Mouse (Mus musculus): ENCODE measurements at regions not wholly inside any gene's neighbourhood (a gene's known extent, or its start where the extent isn't known, plus 50 kb on each side); places are given as distances from the start of the nearest gene placed in this dataset.
"Not testable (repeated sequence)": the region's sequence is repeated elsewhere in the genome, so short reads cannot be mapped to it uniquely, and the experiment has no call there.

GRCm38 (mm10) chr1:161649387-161649786 lies 138.9 kb downstream of the Fasl start:
- no peak for ATAC-seq (replicated peaks; ENCODE audit: low FRiP score, poor library complexity, severe bottlenecking)

- ATAC-seq (replicated peaks; ENCODE audit: low FRiP score, poor library complexity, severe bottlenecking): no peak
Measured at GRCm38 (mm10) chr1:161632098-161632497, 137.6 kb downstream of the Tnfsf18 start.

- ATAC-seq (replicated peaks; ENCODE audit: low FRiP score, poor library complexity, severe bottlenecking): no peak
Measured at GRCm38 (mm10) chr1:161621291-161621690, 126.8 kb downstream of the Tnfsf18 start.

GRCm38 (mm10) chr1:161614091-161614490 lies 119.6 kb downstream of the Tnfsf18 start:
- ATAC-seq (replicated peaks; ENCODE audit: low FRiP score, poor library complexity, severe bottlenecking): not testable (repeated sequence)

GRCm38 (mm10) chr1:161613658-161614057 lies 119.2 kb downstream of the Tnfsf18 start:
- not testable (repeated sequence) for ATAC-seq (replicated peaks; ENCODE audit: low FRiP score, poor library complexity, severe bottlenecking)

- ATAC-seq (replicated peaks; ENCODE audit: low FRiP score, poor library complexity, severe bottlenecking): no peak
Measured at GRCm38 (mm10) chr1:161607446-161607845, 113.0 kb downstream of the Tnfsf18 start.

GRCm38 (mm10) chr1:161602150-161602549 lies 107.7 kb downstream of the Tnfsf18 start:
- ATAC-seq (replicated peaks; ENCODE audit: low FRiP score, poor library complexity, severe bottlenecking): no peak

GRCm38 (mm10) chr1:161601167-161601566 lies 106.7 kb downstream of the Tnfsf18 start:
- ATAC-seq (replicated peaks; ENCODE audit: low FRiP score, poor library complexity, severe bottlenecking): no peak

GRCm38 (mm10) chr1:161598167-161598566 lies 103.7 kb downstream of the Tnfsf18 start:
- ATAC-seq (replicated peaks; ENCODE audit: low FRiP score, poor library complexity, severe bottlenecking): no peak

- ATAC-seq (replicated peaks; ENCODE audit: low FRiP score, poor library complexity, severe bottlenecking): no peak
Measured at GRCm38 (mm10) chr1:161576530-161576929, 82.1 kb downstream of the Tnfsf18 start.

- ATAC-seq (replicated peaks; ENCODE audit: low FRiP score, poor library complexity, severe bottlenecking): no peak
Measured at GRCm38 (mm10) chr1:161575939-161576338, 81.5 kb downstream of the Tnfsf18 start.

- ATAC-seq (replicated peaks; ENCODE audit: low FRiP score, poor library complexity, severe bottlenecking): no peak
Measured at GRCm38 (mm10) chr1:161575171-161575570, 80.7 kb downstream of the Tnfsf18 start.

GRCm38 (mm10) chr1:161570762-161571161 lies 76.3 kb downstream of the Tnfsf18 start:
- no peak for ATAC-seq (replicated peaks; ENCODE audit: low FRiP score, poor library complexity, severe bottlenecking)

- ATAC-seq (replicated peaks; ENCODE audit: low FRiP score, poor library complexity, severe bottlenecking): no peak
Measured at GRCm38 (mm10) chr1:161567826-161568225, 73.4 kb downstream of the Tnfsf18 start.

- ATAC-seq (replicated peaks; ENCODE audit: low FRiP score, poor library complexity, severe bottlenecking): no peak
Measured at GRCm38 (mm10) chr1:161560368-161560767, 65.9 kb downstream of the Tnfsf18 start.
